Comparison of ENCODE assay signal across 17 mouse cellular contexts in the genomic region with DNA sequence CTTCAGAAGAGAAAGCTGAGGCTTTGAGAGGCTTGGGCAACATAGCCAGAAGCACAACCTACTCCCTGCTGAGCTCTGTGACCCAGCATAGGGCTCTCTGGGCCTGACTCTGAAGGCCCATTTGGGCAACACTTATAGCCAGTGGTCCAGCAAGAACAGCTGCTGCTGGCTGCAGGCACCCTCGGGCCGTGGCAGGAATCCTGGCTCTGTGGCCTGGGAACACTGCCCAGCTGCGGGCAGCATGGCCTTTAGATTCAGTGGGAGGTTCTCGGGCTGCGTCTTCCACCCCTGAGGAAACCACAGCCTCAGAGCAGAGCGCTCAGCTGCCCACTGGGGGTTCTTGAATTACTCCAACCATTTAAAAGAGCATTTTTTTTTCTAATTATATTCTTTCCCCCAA.
A peak's percentile ranks its signal among the peaks of the same experiment; 100 is the strongest.
DNase-seq lines count a peak whose midpoint lies in the region; ATAC-seq and TF ChIP-seq lines count a peak whose summit lies in the region.
"Had no signal": no experiment of that assay in that cellular context is flagged by ENCODE, and none has a peak within 500 bp of the region (broad histone marks: within the 10 kb centered on the region; RNA-seq: fewer than 3 reads in every experiment).

No protein-coding gene starts in this region.

- ATAC-seq in megakaryocyte-erythroid progenitor cell, adult 5-6 weeks (replicated peaks; ENCODE audit: low FRiP score, low TSS enrichment, poor library complexity, severe bottlenecking), result no peak
- no peak for ATAC-seq in liver, embryonic 11.5 days (replicated peaks; ENCODE audit: low FRiP score)
- ATAC-seq: forebrain, postnatal 0 days had no signal

- no peaks in the 10 kb centered on the region for H3K9me3 ChIP-seq in liver, embryonic 11.5 days (ENCODE audit: control insufficient read depth, low read length)
- H3K9me3 ChIP-seq: heart, embryonic 13.5 days; limb, embryonic 15.5 days; neural tube, embryonic 15.5 days had no signal

- no peaks in the 10 kb centered on the region for H3K27me3 ChIP-seq in liver, embryonic 11.5 days (replicated peaks; ENCODE audit: control insufficient read depth, insufficient read depth, low read length)
- H3K27me3 ChIP-seq: neural tube, embryonic 15.5 days had no signal

- DNase-seq in heart, postnatal 36 days, result peak; percentile 8 to 15
- no peak for DNase-seq in heart, adult 11 months
- peak; percentile 68 for DNase-seq in 3134 (ENCODE audit: extremely low read depth, insufficient read length, low spot score)
- peak; percentile 48 for DNase-seq in Muller cell, postnatal 12 days (ENCODE audit: inconsistent ontology term)
- DNase-seq in gastrocnemius, adult 2 months, result peak; percentile 91
- DNase-seq in frontal cortex, postnatal 25 days (ENCODE audit: low spot score in 2 of 2), result no peak
- no peak for DNase-seq in liver, embryonic 11.5 days (ENCODE audit: low spot score)
- DNase-seq: cerebellum, adult 18-20 months; forebrain, postnatal 0 days; kidney, adult 8-10 months; lung, embryonic 14.5 days had no signal

- intact Hi-C loops in heart, postnatal 36 days (cut with DNase I), result no loop called here
- intact Hi-C loops in gastrocnemius, adult 2 months (cut with DNase I), result loop anchor here (5.0 kb wide), 1 partner anchor 87 kb away; no protein-coding TSS in a partner anchor

- no peak overlapping the region for H3K4me3 ChIP-seq in gastrocnemius, adult 2 months
- no peak overlapping the region for H3K4me3 ChIP-seq in liver, embryonic 11.5 days (ENCODE audit: low read depth, low read length)
- H3K4me3 ChIP-seq: erythroblast, embryonic 14.5 days; heart, embryonic 13.5 days; left cerebral cortex, adult 2 months; limb, embryonic 15.5 days; neural tube, embryonic 15.5 days had no signal

- H3K4me1 ChIP-seq in liver, embryonic 11.5 days (replicated peaks; ENCODE audit: control insufficient read depth, insufficient read depth, low read length), result no peaks in the 10 kb centered on the region

- H3K4me2 ChIP-seq in liver, embryonic 11.5 days, result no peak overlapping the region
- H3K4me2 ChIP-seq: heart, embryonic 13.5 days; limb, embryonic 15.5 days; lung, embryonic 14.5 days; neural tube, embryonic 15.5 days had no signal

- 81% methylated on average over 6 of the region's 6 CpGs for WGBS in liver, embryonic 11.5 days

- H3K9ac ChIP-seq in liver, embryonic 11.5 days (ENCODE audit: low read depth, low read length), result no peak overlapping the region
- H3K9ac ChIP-seq: forebrain, postnatal 0 days; limb, embryonic 15.5 days; lung, embryonic 14.5 days; neural tube, embryonic 15.5 days had no signal

- H3K36me3 ChIP-seq in liver, embryonic 11.5 days (ENCODE audit: control insufficient read depth, insufficient read depth, low read length), result no peaks in the 10 kb centered on the region
- H3K36me3 ChIP-seq: heart, embryonic 13.5 days; limb, embryonic 15.5 days; neural tube, embryonic 15.5 days had no signal

- TF ChIP-seq CTCF in gastrocnemius, adult 2 months (IDR thresholded peaks at IDR 0.05), result no peak

- H3K27ac ChIP-seq in gastrocnemius, adult 2 months, result peak overlapping the region; percentile 46
- H3K27ac ChIP-seq in liver, embryonic 11.5 days (ENCODE audit: low read depth, low read length), result no peak overlapping the region
- H3K27ac ChIP-seq: heart, embryonic 13.5 days; left cerebral cortex, adult 2 months; limb, embryonic 15.5 days; neural tube, embryonic 15.5 days had no signal

Comparison
In these comparisons a context has a peak if more than half of its experiments do, and no peak if none do; other contexts are left out.
1. DNase-seq: peak in heart, postnatal 36 days (2 of 2), 3134 (single experiment), Muller cell, postnatal 12 days (single experiment) and gastrocnemius, adult 2 months (single experiment); none in heart, adult 11 months (single experiment), frontal cortex, postnatal 25 days (0 of 2) and liver, embryonic 11.5 days (single experiment).